Mouse (Mus musculus) urinary bladder, postnatal 25 days (tissue): Measurements from ENCODE around the gene Sema6b.

Source experiments
- DNase-seq: peaks from one replicate; pipeline ENCODE4 v3.0.0; 2022; ENCODE audit warnings: low spot score

The Sema6b gene

GRCm38 (mm10) chr17:56146131-56146530 lies 6.0 kb upstream of the Sema6b start:
- no peak for DNase-seq

- no peak for DNase-seq
Observed at GRCm38 (mm10) chr17:56144546-56144945, 4.4 kb upstream of the Sema6b start.

- no peak for DNase-seq
Observed at GRCm38 (mm10) chr17:56141702-56142605, 1.8 kb upstream of the Sema6b start.

- no peak for DNase-seq
Observed at GRCm38 (mm10) chr17:56139355-56139754, 788 bp downstream of the Sema6b start.

- no peak for DNase-seq
Observed at GRCm38 (mm10) chr17:56137839-56138613, 2.1 kb downstream of the Sema6b start.

DNA sequence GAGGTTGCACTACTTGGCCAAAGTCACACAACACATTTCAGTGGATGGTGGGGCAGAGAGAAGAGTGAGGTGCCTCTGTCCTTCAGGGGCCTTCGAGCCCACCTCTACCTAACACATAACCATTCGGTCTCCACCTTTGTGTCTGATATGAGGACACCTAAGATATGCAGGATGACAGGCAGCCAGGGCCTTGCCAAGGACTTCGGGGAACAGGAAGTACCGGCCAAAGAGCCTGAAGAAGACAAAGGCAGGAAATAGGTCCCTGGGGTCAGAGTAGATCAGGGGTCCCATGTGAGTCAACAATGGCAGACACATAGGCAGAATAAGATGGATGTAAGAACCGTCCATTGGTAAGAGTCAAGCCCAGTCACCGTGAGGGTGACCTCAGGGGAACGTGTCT lies 3.6 kb downstream of the Sema6b start:
- DNase-seq, result no peak

- DNase-seq, result peak; percentile 68
Observed at GRCm38 (mm10) chr17:56134463-56134971, 5.6 kb downstream of the Sema6b start.

GRCm38 (mm10) chr17:56133457-56134363 lies 6.4 kb downstream of the Sema6b start:
- peak; percentile 41 for DNase-seq

DNA sequence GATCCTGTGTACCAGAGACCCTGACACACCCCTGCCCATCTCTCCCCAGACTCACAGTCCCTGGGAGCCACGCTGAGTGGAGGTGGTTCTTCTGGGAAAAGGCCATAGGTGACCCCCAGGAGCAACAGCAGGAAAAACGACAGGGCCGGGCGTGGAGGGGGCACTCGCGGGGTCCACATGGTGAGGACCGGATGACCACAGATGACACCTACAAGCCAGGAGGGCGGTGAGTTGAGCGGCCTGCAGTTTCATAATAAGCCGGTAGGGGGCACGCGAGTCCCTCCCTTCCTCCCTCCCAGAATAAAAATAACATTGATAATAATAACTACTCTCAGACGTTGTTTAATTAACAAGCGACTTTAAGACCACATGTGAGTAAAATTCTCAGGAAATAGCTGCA lies 7.5 kb downstream of the Sema6b start:
- peak; percentile 53 for DNase-seq

DNA sequence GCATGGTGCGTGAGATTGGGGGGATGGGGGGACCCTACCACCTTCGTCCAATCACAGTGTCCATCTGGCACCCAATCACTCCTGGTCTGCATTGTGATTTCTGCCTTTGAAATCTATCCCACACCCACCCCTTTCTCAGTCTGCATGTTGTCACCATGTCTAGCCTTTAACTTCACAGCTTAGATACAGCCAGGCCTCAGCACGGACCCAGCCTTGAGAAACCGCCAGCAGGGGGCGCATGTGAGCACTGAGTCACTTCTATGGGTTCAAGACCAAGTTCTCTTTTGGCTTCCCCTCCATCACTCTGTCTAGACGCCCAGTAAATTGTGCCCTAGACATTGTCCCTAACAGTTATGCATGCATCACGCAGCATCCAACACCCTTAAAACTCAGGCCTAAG lies 8.3 kb downstream of the Sema6b start:
- peak; percentile 75 for DNase-seq

DNA sequence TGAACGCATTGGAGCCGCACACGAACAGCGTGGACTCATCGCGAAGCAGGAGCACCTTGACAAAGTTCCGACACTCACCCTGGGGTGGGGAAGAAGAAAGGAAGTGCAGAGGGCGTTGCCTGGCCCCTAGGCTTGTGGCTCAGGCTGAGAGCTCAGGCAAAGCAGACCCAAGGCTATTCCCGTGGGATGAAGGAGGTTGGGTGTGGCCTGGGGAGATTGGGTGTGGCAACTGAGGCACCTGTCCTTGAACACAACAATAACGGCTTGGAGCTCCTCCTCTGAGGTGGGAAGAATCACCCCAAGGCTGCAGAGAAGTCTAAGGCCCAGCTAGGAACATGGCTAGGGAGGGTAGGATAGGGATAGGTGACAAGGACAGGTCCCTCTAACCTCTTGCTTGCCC lies 9.0 kb downstream of the Sema6b start:
- DNase-seq, result no peak

GRCm38 (mm10) chr17:56128246-56128645 lies 11.9 kb downstream of the Sema6b start:
- DNase-seq, result no peak

DNA sequence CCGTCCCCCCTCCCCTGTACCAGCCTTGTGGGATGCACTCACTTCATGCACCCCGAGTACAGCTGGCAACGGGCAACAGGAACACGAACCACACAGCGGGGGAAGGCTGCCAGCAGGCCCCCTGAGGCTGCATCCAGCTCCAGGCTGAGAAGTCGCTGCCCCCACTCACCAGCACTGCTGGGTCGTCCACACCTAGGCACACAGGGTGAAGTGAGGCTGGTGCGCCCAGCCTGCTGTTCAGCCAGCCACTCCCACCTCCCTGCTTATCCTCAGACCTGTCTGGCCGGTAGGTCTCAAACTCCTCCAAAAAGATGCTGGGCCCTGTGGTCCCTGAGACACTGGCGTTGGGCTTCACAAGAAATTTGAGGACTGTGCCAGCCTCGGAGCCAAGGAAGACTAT lies 14.0 kb downstream of the Sema6b start:
- DNase-seq, result no peak

GRCm38 (mm10) chr17:56125276-56125630 lies 14.9 kb downstream of the Sema6b start:
- DNase-seq, result no peak

- peak; percentile 66 for DNase-seq
Observed at GRCm38 (mm10) chr17:56124377-56125275, 15.5 kb downstream of the Sema6b start.

- no peak for DNase-seq
Observed at GRCm38 (mm10) chr17:56123681-56124340, 16.3 kb downstream of the Sema6b start.

DNA sequence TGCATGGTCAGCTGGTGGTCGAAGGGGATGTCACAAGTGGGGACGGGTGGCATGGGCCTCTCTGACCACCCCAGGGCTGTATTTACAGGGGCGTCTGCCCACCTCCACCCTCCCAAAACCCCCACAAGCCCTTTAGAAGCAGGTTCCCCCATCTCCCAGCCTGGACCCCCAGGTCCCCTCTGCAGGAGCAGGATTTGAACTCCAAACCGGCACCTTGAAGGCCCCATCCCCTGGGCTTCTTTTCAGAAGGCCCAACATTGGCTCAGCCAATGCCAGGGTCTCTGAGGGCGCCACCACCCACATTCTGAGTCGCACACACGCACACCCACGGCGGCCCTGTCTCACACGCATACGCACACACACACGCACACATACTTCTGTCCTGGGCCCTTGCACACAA lies 17.0 kb downstream of the Sema6b start:
- DNase-seq, result no peak

GRCm38 (mm10) chr17:56121826-56122225 lies 18.3 kb downstream of the Sema6b start, which contains the start of gene Lrg1:
Lrg1 (minus strand) TSS chr17:56122001.
- no peak for DNase-seq

DNA sequence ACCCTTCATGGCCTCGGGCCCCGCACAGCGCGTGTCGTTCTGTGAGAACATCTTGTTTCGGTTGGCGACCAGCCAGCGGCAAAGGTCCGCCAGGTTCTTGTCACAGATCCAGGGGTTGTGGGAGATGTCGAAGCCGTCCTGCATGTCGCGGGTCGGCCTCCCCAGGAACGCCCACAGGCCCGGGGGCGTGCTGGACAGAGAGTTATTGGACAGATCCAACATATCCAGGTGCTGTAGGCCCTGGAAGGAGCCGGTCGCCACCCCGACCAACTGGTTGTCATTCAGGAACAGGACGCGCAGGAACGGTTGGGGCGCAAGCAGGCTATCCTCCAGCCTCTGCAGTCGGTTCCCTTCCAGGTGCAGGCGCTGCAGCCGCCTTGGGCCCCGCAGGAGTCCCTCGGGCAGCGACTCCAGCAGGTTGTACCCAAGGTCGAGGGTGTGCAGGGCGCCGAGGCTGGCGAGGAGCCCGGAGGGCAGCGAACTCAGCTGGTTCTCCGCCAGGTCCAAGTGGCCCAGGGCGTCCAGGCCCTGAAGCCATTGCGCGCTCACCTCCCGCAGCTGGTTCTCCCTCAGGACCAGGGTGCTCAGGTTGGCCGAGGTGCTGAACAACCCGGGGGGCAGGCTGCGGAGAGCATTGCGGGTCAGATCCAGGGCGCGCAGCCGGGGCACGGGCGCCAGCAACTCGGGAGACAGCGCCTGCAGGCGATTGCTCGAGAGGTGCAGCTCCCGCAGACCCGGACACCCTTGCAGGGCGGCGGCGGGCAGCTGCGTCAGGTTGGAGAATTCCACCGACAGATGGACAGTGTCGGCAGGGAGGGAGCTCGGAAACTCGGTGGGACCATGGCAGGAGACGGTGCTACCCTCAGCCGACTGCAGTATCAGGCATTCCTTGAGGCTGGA lies 19.9 kb downstream of the Sema6b start:
- no peak for DNase-seq
